Mouse (Mus musculus) kidney, postnatal 25 days (tissue): Measurements from ENCODE around the gene Rhox8.
"Not testable (repeated sequence)": the region's sequence is repeated elsewhere in the genome, so short reads cannot be mapped to it uniquely, and the experiment has no call there.

Source experiments
- DNase-seq, 2 experiments: peaks; one replicate each; pipeline ENCODE4 v3.0.0; 2021; ENCODE audit warnings: mixed read lengths in 2 of 2

Rhox8 gene

DNA sequence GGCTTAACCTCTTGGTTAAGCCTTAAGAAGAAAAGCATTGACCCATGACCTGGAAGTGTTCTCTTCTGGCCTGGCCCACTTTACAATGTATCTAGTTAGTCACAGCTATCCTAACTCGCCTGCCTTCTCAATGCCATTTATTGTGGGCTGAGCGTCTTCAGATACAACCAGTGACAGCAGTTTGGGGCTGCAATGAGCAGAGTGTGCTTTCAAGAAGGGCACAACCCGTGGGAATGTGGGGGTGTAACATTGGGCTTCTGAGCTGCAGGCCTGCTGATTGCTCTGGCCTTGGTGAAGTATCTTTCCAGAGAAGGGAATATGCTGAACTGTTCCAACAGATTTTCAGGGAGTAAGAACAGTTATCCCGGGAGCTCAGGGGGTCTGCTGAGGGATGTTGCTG is at the start of gene Rhox8:
Gene Rhox8, minus strand, starts transcription at position 101 of the 400 bp plus-strand sequence.
- DNase-seq, result no peak

DNA sequence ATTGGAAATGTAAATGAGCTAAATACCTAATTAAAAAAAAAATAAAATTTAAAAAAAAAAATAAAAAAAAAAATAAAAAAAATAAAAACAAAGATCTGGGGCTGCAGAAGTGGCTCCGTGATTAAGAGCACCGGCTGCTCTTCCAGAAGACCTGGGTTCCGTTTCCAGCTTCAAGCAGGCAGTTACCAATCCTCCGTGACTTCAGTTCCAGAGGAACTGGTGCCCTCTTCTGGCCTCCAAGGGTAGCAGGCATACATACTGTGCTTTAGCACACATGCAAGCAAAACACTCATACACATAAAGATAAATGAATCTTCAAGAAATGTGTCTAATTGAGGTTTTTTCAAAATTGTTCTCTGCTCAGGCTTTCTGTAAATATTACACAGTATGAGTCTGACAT is 37.6 kb upstream of the Rhox8 start:
- no peak for DNase-seq

DNA sequence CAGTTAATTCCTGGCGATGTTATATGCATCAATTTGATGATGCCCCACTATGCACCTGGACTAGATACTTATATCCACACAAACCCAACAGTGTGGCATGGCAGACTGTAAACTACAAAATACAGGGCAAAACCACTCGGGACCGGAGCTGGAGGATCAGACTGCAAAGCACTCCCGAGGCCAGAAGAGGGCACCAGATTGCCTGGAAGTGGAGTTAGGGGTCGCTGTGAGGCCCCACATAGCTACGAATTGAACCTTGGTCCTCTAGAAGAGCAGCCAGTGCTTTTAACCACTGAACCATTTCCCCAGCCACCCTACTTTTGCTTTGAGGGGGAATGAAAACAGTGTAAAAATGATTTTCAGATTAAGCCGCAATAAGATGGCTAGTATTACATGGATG is 29.8 kb upstream of the Rhox8 start:
- DNase-seq, result no peak

DNA sequence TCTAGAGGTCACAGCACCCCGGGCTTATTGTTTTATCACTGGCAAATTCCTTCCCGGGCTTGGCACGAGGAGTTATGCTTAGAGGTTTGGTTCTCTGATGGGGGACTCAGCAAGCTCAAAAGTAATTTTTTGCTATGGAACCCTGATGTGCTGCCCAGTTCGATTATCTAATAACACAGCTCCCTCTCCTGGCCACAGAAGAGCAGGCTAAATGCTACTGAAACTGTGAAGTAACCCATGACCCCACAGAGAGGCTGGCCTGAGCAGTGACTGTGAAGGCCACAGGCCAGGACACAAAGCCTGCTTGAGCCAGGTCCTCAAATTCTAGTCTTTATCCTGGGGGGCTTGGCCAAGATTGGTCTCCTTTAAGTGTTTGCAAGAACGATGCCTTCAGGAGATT is 25.0 kb upstream of the Rhox8 start:
- peak in 1 of 2 experiments; percentile 1 for DNase-seq

DNA sequence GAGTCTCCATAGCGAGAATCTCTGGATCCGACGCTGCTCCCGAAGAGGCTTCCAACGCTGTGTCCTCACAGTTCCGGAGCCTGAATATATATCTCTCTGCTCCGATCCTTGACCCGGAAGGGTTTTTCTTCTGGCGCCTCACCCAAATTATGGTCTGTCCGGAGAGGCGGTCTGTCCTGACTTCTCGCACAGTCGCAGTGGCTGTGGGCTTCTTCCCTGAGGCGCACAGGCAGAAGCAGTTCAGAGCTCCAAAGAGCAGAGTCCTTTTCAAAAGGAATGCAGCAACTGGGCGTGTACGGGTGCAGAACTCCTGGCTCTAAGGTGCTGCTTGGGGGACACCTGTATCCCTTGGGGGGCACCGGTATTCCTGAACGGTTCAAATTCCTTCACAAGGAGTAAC is 22.9 kb upstream of the Rhox8 start, which contains the start of gene Rhox9:
Gene Rhox9, minus strand, starts transcription at position 101 of the 400 bp plus-strand sequence.
- DNase-seq, result not testable (repeated sequence)

DNA sequence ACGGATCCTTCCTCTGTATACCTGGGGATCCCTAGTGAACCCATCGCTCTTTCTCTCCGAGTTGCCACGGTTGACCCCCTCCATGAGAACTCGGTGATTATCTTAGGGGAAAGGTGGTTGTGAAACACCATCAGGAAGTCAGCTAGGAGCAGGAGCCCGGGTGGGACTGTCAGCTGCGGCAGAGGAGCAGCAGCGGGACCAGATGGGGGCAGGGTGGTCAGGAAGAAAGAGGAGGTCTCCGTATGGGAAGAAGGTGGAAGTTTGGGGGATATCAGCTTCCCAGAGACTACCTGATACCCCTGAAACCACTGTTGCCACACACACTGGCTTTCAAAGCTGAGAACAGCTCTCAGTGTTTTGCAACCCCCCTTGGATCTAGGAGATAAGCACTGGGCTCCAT is 18.4 kb upstream of the Rhox8 start, which contains the start of gene Rhox7b:
Gene Rhox7b, minus strand, starts transcription at position 101 of the 400 bp plus-strand sequence.
- DNase-seq, result not testable (repeated sequence)

DNA sequence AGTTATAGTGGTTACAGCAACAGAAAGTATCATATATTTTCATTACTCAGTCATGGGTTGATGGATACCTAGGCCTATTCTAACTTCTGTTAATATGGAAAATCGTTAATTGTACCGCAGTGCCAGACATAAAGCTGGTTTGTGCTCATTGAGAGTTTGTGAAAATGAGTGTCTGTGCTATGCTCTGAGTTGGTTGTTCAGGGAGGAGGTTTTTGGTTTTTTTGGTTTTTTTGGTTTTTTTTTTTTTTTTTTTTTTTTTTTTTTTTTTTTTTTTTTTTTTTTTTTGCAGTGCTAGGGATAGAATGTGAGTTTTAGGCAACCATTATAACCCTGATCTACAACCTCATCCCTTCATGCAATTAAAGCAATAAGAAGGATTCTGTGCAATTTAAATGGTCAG is 7.1 kb downstream of the Rhox8 start:
- DNase-seq, result no peak

DNA sequence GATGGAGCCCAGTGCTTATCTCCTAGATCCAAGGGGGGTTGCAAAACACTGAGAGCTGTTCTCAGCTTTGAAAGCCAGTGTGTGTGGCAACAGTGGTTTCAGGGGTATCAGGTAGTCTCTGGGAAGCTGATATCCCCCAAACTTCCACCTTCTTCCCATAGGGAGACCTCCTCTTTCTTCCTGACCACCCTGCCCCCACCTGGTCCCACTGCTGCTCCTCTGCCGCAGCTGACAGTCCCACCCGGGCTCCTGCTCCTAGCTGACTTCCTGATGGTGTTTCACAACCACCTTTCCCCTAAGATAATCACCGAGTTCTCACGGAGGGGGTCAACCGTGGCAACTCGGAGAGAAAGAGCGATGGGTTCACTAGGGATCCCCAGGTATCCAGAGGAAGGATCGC is 47.4 kb downstream of the Rhox8 start, which contains the start of gene Rhox7a:
Gene Rhox7a, plus strand, starts transcription at position 301 of the 400 bp plus-strand sequence.
- not testable (repeated sequence) for DNase-seq

DNA sequence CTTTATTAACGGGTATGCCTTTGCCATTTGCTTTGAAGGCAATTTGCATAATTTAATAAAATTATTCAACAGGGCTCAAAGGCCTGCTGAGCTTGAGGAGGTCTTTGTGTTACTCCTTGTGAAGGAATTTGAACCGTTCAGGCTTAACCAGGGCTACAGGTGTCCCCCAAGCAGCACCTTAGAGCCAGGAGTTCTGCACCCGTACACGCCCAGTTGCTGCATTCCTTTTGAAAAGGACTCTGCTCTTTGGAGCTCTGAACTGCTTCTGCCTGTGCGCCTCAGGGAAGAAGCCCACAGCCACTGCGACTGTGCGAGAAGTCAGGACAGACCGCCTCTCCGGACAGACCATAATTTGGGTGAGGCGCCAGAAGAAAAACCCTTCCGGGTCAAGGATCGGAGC is 52.1 kb downstream of the Rhox8 start, which contains the start of gene Rhox6:
Gene Rhox6, plus strand, starts transcription at position 301 of the 400 bp plus-strand sequence.
- DNase-seq, result not testable (repeated sequence)
